Mouse (Mus musculus) cortical plate, adult 2 months (tissue): ENCODE results near the gene Gramd4.

Source experiments
- CTCF ChIP-seq: fragments of 200-500 bp; IDR thresholded peaks from 2 replicates; pipeline ENCODE4 v1.5.1; 2011; ENCODE audit warnings: mild to moderate bottlenecking, control low read depth, low read length; ENCODE audit not compliant: insufficient read depth; ENCODE audit errors: extremely low read depth
- POLR2A ChIP-seq: fragments of 200-500 bp; IDR thresholded peaks from 2 replicates; pipeline ENCODE4 v1.6.1; 2011; ENCODE audit warnings: mild to moderate bottlenecking, low read length, control low read depth; ENCODE audit not compliant: insufficient read depth; ENCODE audit errors: extremely low read depth

DNA sequence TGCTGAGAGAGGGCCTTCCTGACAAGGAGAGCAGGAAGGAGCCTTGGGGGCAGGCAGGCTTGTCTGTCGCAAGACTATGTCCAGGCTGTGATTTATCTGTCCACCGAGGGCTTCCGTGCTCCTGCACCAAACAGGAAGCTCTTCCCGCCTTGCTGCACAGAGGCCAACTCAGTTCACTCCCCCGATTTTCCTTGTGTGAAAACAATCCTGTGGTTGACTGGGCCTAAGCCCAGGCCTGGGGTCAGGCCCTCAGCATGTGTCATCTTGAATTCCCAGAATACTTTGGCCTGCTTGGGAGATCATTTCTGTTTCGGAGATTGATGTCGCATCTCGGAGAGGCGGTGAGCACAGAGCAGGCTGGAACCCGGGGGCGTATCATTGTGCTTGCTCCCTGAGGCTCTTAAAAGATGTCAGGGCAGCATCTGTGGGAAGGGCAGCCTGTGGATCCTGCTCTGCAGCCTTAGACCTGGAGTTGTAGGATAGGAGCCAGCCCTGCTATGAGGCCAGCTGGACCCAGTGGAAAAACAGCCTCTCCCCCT lies 32.6 kb downstream of the Gramd4 start:
- no peak for TF ChIP-seq CTCF
- TF ChIP-seq POLR2A: no peak
